Mouse (Mus musculus): Measurements from ENCODE around the gene Mmrn2. TPM values are rescaled to one million over a fixed set of nuclear protein-coding genes. Genes with fewer than 3 reads are reported as not detected.
"Not testable (repeated sequence)": the region's sequence is repeated elsewhere in the genome, so short reads cannot be mapped to it uniquely, and the experiment has no call there.

The Mmrn2 gene
- polyA plus RNA-seq, 1 experiment from 2014 or later = 8.2 TPM

DNA sequence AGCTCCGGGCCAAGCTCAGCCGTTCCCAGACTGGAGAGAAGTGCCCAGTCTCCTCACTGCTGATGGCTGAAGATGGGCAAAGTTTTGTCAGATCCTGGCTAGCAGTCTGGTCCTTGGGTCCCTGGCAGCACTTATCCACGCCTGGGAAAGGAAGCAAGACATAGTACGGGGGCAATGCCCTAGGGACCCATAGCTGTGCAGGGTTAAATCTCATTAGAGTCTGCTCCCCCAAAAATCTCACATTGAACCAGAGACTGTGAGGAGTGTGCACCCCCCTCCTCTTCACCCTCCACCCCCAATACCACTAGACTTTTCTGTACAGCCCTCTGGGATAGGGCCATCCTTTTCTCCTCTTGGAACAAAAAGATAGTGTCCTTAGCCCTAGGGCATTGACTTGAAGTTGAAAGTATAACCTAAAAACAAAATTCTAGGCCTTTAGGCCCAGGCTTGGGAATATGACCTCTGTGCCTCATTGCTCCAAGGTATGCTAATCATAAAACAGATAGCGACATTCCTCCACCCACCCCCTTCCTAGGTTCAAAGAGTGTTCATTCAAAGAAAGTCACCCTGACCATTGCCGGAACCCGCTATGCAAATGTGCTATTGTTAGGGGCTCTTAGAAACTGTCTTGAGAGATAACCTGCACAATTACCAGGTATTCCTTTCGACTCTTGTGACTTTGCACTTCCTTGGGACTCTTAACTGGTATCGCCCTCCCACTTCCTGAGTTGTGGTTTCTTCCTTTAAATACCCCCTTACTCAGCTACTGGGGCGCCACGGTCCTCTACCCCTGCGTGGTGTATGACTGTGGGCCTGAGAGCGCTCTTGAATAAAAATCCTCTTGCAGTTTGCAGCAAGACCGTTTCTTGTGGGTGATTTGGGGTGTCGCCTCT lies 10.8 kb upstream of the Mmrn2 start:
- not testable (repeated sequence) for H3K9me3 ChIP-seq (ENCODE audit: control insufficient read depth, low read length); ATAC-seq (ENCODE audit: low read depth); H3K27me3 ChIP-seq (replicated peaks; ENCODE audit: control insufficient read depth, insufficient read depth, low read length); DNase-seq (ENCODE audit: low spot score); H3K4me1 ChIP-seq (ENCODE audit: control insufficient read depth, insufficient read depth, low read length); H3K27ac ChIP-seq (replicated peaks; ENCODE audit: low read depth, low read length); H3K9ac ChIP-seq (ENCODE audit: low read depth, low read length); H3K36me3 ChIP-seq (ENCODE audit: control insufficient read depth, insufficient read depth, low read length)
- Histone ChIP-seq H3K4me2 (ENCODE audit: low read depth, low read length) (peak overlapping the region; percentile 83), H3K4me3 (ENCODE audit: low read depth, low read length) (peak overlapping the region; percentile 46)
- WGBS = 76% methylated on average over 14 of the region's 15 CpGs

- Histone ChIP-seq H3K4me3 (ENCODE audit: low read depth, low read length) (no peak overlapping the region), H3K27ac (replicated peaks; ENCODE audit: low read depth, low read length) (no peak overlapping the region), H3K4me2 (ENCODE audit: low read depth, low read length) (no peak overlapping the region), H3K9me3 (ENCODE audit: control insufficient read depth, low read length) (no peaks in the 10 kb centered on the region), H3K36me3 (ENCODE audit: control insufficient read depth, insufficient read depth, low read length) (no peaks in the 10 kb centered on the region), H3K27me3 (replicated peaks; ENCODE audit: control insufficient read depth, insufficient read depth, low read length) (no peaks in the 10 kb centered on the region), H3K9ac (ENCODE audit: low read depth, low read length) (no peak overlapping the region), H3K4me1 (ENCODE audit: control insufficient read depth, insufficient read depth, low read length) (no peaks in the 10 kb centered on the region)
- DNase-seq (ENCODE audit: low spot score) (no peak), ATAC-seq (ENCODE audit: low read depth) (no peak)
- WGBS = 92% methylated on average over 2 of the region's 2 CpGs
Observed at GRCm38 (mm10) chr14:34365147-34365507, 10.1 kb upstream of the Mmrn2 start.

- no peak for DNase-seq (ENCODE audit: low spot score)
- ATAC-seq (ENCODE audit: low read depth) = no peak
- no peak overlapping the region for H3K4me2 ChIP-seq (ENCODE audit: low read depth, low read length)
- no peaks in the 10 kb centered on the region for H3K27me3 ChIP-seq (replicated peaks; ENCODE audit: control insufficient read depth, insufficient read depth, low read length)
- no peaks in the 10 kb centered on the region for H3K4me1 ChIP-seq (ENCODE audit: control insufficient read depth, insufficient read depth, low read length)
- no peak overlapping the region for H3K9ac ChIP-seq (ENCODE audit: low read depth, low read length)
- H3K4me3 ChIP-seq (ENCODE audit: low read depth, low read length) = no peak overlapping the region
- no peak overlapping the region for H3K27ac ChIP-seq (replicated peaks; ENCODE audit: low read depth, low read length)
- H3K36me3 ChIP-seq (ENCODE audit: control insufficient read depth, insufficient read depth, low read length) = no peaks in the 10 kb centered on the region
- no peaks in the 10 kb centered on the region for H3K9me3 ChIP-seq (ENCODE audit: control insufficient read depth, low read length)
- WGBS = 49% methylated on average over 3 of the region's 3 CpGs
Observed at GRCm38 (mm10) chr14:34370203-34370602, 5.1 kb upstream of the Mmrn2 start.

GRCm38 (mm10) chr14:34370921-34371320 lies 4.3 kb upstream of the Mmrn2 start:
- Histone ChIP-seq H3K4me1 (ENCODE audit: control insufficient read depth, insufficient read depth, low read length) (no peaks in the 10 kb centered on the region), H3K9me3 (ENCODE audit: control insufficient read depth, low read length) (no peaks in the 10 kb centered on the region), H3K27ac (replicated peaks; ENCODE audit: low read depth, low read length) (no peak overlapping the region), H3K4me3 (ENCODE audit: low read depth, low read length) (no peak overlapping the region), H3K4me2 (ENCODE audit: low read depth, low read length) (no peak overlapping the region), H3K27me3 (replicated peaks; ENCODE audit: control insufficient read depth, insufficient read depth, low read length) (no peaks in the 10 kb centered on the region), H3K36me3 (ENCODE audit: control insufficient read depth, insufficient read depth, low read length) (no peaks in the 10 kb centered on the region), H3K9ac (ENCODE audit: low read depth, low read length) (no peak overlapping the region)
- DNase-seq (ENCODE audit: low spot score) (no peak), ATAC-seq (ENCODE audit: low read depth) (no peak)
- 77% methylated on average over 3 of the region's 3 CpGs for WGBS

DNA sequence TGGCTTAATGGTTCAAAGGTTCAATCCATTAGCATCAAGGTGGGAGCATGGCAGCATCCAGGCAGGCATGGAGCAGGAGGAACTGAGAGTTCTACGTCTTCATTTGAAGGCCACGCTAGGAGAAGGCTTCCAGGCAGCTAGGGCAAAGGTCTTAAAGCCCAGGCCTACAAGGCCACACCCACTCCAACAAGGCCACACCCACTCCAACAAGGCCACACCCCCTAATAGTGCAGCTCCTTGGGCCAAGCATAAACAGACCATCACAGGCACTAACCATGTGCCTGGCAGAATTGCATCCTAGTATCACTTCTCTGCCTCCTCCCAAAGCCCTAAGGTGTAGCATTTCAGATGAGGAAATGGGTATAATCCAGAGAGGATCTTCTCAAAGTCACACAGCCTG lies 3.5 kb upstream of the Mmrn2 start:
- no peak for ATAC-seq (ENCODE audit: low read depth)
- WGBS = 85% methylated on average over 2 of the region's 2 CpGs
- DNase-seq (ENCODE audit: low spot score) = no peak

GRCm38 (mm10) chr14:34372646-34373045 lies 2.6 kb upstream of the Mmrn2 start:
- H3K4me1 ChIP-seq (ENCODE audit: control insufficient read depth, insufficient read depth, low read length) = no peaks in the 10 kb centered on the region
- WGBS = 84% methylated on average over 6 of the region's 6 CpGs

More for the DNA sequence above, 3.5 kb upstream of the Mmrn2 start:
- Histone ChIP-seq H3K4me2 (ENCODE audit: low read depth, low read length) (no peak overlapping the region), H3K4me1 (ENCODE audit: control insufficient read depth, insufficient read depth, low read length) (no peaks in the 10 kb centered on the region), H3K27me3 (replicated peaks; ENCODE audit: control insufficient read depth, insufficient read depth, low read length) (no peaks in the 10 kb centered on the region), H3K9ac (ENCODE audit: low read depth, low read length) (no peak overlapping the region), H3K4me3 (ENCODE audit: low read depth, low read length) (no peak overlapping the region), H3K27ac (replicated peaks; ENCODE audit: low read depth, low read length) (no peak overlapping the region), H3K9me3 (ENCODE audit: control insufficient read depth, low read length) (no peaks in the 10 kb centered on the region), H3K36me3 (ENCODE audit: control insufficient read depth, insufficient read depth, low read length) (no peaks in the 10 kb centered on the region)

GRCm38 (mm10) chr14:34373581-34373980 lies 1.7 kb upstream of the Mmrn2 start:
- Histone ChIP-seq H3K9ac (ENCODE audit: low read depth, low read length) (no peak overlapping the region), H3K4me2 (ENCODE audit: low read depth, low read length) (no peak overlapping the region), H3K9me3 (ENCODE audit: control insufficient read depth, low read length) (no peaks in the 10 kb centered on the region), H3K4me3 (ENCODE audit: low read depth, low read length) (no peak overlapping the region), H3K36me3 (ENCODE audit: control insufficient read depth, insufficient read depth, low read length) (no peaks in the 10 kb centered on the region), H3K27me3 (replicated peaks; ENCODE audit: control insufficient read depth, insufficient read depth, low read length) (no peaks in the 10 kb centered on the region), H3K4me1 (ENCODE audit: control insufficient read depth, insufficient read depth, low read length) (peaks cover 4% of the 10 kb centered on the region), H3K27ac (replicated peaks; ENCODE audit: low read depth, low read length) (no peak overlapping the region)
- ATAC-seq (ENCODE audit: low read depth) (no peak), DNase-seq (ENCODE audit: low spot score) (no peak)
- 77% methylated on average over 6 of the region's 6 CpGs for WGBS

More at GRCm38 (mm10) chr14:34372646-34373045, 2.6 kb upstream of the Mmrn2 start:
- Histone ChIP-seq H3K27me3 (replicated peaks; ENCODE audit: control insufficient read depth, insufficient read depth, low read length) (no peaks in the 10 kb centered on the region), H3K9ac (ENCODE audit: low read depth, low read length) (no peak overlapping the region), H3K9me3 (ENCODE audit: control insufficient read depth, low read length) (no peaks in the 10 kb centered on the region), H3K27ac (replicated peaks; ENCODE audit: low read depth, low read length) (no peak overlapping the region), H3K4me2 (ENCODE audit: low read depth, low read length) (no peak overlapping the region), H3K4me3 (ENCODE audit: low read depth, low read length) (no peak overlapping the region), H3K36me3 (ENCODE audit: control insufficient read depth, insufficient read depth, low read length) (no peaks in the 10 kb centered on the region)
- DNase-seq (ENCODE audit: low spot score) (no peak), ATAC-seq (ENCODE audit: low read depth) (0 out of 2 replicates have a peak, but pooled peaks have one; percentile 47)

DNA sequence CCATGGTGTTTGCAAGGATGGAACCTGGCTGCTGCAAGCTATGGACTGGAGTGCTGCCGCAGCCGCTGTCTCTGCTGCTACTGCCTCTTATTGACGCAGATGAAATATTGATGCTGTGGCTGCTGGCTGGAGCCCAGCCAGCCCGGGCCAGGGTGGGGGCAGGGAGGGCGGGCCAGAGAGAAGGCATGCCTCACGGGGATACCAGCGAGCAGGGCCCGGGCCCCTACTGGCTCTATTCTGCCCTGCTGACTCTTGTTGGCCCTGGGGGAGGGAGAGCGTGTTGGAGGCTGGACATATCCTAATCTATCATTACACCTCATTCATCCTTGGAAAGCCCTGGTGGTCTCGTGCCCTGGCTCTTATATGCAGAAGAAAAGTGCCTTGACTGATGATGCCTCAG lies 688 bp upstream of the Mmrn2 start, which contains the start of gene Sncg:
Gene Sncg (minus strand): TSS at position 213 of the 400 bp plus-strand sequence.
- no peak within 1 kb of the TSS for H3K4me3 ChIP-seq (ENCODE audit: low read depth, low read length)
- no peak within 1 kb of the TSS for H3K9ac ChIP-seq (ENCODE audit: low read depth, low read length)
- no peaks in the 10 kb centered on the region for H3K27me3 ChIP-seq (replicated peaks; ENCODE audit: control insufficient read depth, insufficient read depth, low read length)
- no peak within 1 kb of the TSS for H3K27ac ChIP-seq (replicated peaks; ENCODE audit: low read depth, low read length)
- no peaks in the 10 kb centered on the region for H3K9me3 ChIP-seq (ENCODE audit: control insufficient read depth, low read length)
- DNase-seq (ENCODE audit: low spot score) (no peak), ATAC-seq (ENCODE audit: low read depth) (no peak)
- peaks cover 9% of the 10 kb centered on the region for H3K4me1 ChIP-seq (ENCODE audit: control insufficient read depth, insufficient read depth, low read length)
- WGBS = 57% methylated on average over 10 of the region's 10 CpGs
- no peak within 1 kb of the TSS for H3K4me2 ChIP-seq (ENCODE audit: low read depth, low read length)
- no peaks in the 10 kb centered on the region for H3K36me3 ChIP-seq (ENCODE audit: control insufficient read depth, insufficient read depth, low read length)

DNA sequence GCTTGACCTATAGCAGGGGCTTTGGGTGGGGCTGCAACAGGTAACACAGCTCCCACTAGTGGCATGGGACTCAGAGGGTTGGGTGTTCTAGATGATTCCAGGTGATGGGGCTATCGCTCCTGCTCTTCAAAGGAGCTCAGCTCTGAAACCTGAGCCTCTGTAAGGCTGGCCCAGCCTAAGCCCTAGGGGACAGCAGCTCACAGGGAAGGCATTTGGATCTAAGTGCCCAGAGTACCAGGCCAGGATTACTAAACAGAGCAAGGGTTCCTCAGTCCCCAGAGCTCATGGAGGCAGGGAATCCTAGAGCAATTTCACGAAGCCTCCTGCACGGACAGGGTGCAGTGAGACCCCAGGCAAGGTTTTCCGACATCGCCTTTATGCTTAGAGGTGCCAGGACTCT lies 676 bp downstream of the Mmrn2 start:
- Histone ChIP-seq H3K27ac (replicated peaks; ENCODE audit: low read depth, low read length) (no peak overlapping the region), H3K27me3 (replicated peaks; ENCODE audit: control insufficient read depth, insufficient read depth, low read length) (no peaks in the 10 kb centered on the region), H3K9me3 (ENCODE audit: control insufficient read depth, low read length) (no peaks in the 10 kb centered on the region), H3K4me2 (ENCODE audit: low read depth, low read length) (no peak overlapping the region; the same call in 1 of the 2 replicates), H3K36me3 (ENCODE audit: control insufficient read depth, insufficient read depth, low read length) (no peaks in the 10 kb centered on the region), H3K4me1 (ENCODE audit: control insufficient read depth, insufficient read depth, low read length) (peaks cover 9% of the 10 kb centered on the region), H3K4me3 (ENCODE audit: low read depth, low read length) (no peak overlapping the region), H3K9ac (ENCODE audit: low read depth, low read length) (no peak overlapping the region)
- 73% methylated on average over 5 of the region's 5 CpGs for WGBS
- no peak for ATAC-seq (ENCODE audit: low read depth)
- DNase-seq (ENCODE audit: low spot score) = no peak
